Mouse (Mus musculus) left cerebral cortex, adult 11 months (tissue): ENCODE measurements around the gene Clec1b.
A peak's percentile ranks its signal among the peaks of the same experiment; 100 is the strongest.

Source experiments
- DNase-seq: peaks from one replicate; pipeline ENCODE4 v3.0.0; 2022; ENCODE audit warnings: low spot score

Gene Clec1b

DNA sequence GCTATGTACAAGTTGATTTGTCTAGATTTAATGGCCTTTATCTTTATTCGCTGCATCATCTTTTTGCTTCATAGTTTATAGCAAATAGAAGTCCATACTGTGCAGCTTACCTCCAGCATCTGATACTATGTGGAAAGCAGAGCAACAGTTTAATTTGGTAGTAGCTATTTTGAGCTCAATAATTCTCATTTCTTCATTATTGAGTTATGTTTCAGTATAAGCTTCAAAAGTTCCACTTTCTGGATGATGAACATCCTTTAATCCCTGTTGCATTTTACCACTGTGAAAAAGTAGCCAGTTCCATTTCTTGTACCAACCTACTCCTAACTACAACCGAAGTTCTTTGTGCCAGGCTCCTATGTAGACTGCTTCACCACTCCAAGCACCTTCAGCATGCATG is 11.5 kb downstream of the Clec1b start, which contains the start of gene Clec9a:
Gene Clec9a, plus strand, starts transcription at position 301 of the 400 bp plus-strand sequence.
- no peak for DNase-seq

DNA sequence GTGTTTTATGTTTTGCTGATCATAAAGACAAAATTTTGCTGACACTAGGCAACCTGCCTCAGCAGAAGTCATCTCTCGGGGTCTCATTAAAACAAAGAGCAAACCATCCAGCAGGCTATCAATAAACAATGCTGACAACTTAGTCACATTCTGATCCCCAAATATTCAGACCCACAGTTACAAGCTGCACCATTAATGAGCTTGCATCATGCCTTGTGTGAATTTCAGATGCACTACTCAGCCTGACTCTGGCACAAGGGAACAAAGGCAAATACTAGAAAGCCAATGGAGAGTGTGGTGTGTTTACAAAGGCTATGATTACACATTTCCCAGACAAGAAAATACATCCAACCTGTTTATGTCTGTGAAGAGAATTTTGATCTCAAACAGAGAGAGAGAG is 17.1 kb downstream of the Clec1b start:
- DNase-seq = no peak

- DNase-seq = no peak
These were observed 25.2 kb downstream of the Clec1b start for GRCm38 (mm10) chr6:129422311-129422710.

- no peak for DNase-seq
These were observed 26.1 kb downstream of the Clec1b start for GRCm38 (mm10) chr6:129423040-129423733.

DNA sequence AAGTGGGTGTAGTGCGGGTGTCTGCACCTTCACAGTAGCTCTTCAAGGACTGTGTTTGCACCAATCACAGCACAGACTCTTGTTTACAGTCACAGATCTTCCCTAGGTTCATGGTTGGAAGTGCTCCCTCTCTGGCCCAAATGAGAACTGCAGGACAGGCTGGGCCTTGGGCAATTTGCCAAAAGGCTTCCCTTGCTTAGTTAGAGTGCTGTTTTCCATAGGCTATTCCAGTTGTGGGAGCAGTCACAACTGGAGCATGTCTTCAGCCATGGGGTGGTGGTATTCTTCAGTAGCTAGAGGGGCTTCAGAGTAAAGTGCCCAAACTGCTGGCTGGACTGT is 26.6 kb downstream of the Clec1b start:
- DNase-seq = peak; percentile 60

- no peak for DNase-seq
These were observed 28.1 kb downstream of the Clec1b start for GRCm38 (mm10) chr6:129425217-129425616.

GRCm38 (mm10) chr6:129425812-129426211 is 28.7 kb downstream of the Clec1b start:
- no peak for DNase-seq

DNA sequence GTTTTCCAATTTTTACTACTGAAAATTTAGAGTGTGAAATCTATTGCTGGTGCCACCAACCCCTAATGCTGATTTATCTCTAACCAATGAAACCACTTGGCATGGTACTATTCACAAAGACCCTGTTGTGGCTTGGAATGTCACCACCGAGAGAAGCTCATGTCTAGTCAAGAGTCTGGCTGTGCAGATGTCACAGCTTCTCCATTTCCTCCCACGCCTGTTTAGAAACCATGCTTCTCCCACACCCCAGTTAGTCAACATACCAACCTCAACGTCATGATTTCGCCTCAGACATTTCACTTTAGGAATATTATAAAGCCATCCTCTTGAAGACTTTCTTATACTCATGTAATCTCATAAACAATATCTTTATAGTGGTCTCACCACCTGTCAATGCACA is 30.2 kb downstream of the Clec1b start:
- DNase-seq = no peak

GRCm38 (mm10) chr6:129434239-129434638 is 37.1 kb downstream of the Clec1b start:
- no peak for DNase-seq

DNA sequence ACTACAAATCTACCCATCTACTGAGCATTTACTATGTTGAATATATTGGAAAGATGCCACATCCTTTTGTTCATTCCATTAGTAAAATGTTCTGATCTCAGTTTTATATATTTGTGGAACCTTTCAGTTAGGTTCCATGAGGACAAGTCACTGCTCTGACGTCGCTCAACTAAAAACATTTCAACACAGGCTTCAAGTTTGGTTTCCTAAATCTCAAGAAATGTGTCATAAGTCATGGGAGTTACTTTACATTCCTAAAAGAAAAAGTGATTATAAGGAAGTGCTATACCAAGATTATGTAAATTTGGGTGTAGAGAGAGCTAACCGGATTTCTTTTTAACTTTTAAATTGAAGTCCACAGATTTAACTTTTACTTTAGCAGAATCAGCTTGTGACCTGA is 38.9 kb downstream of the Clec1b start:
- DNase-seq = no peak

DNA sequence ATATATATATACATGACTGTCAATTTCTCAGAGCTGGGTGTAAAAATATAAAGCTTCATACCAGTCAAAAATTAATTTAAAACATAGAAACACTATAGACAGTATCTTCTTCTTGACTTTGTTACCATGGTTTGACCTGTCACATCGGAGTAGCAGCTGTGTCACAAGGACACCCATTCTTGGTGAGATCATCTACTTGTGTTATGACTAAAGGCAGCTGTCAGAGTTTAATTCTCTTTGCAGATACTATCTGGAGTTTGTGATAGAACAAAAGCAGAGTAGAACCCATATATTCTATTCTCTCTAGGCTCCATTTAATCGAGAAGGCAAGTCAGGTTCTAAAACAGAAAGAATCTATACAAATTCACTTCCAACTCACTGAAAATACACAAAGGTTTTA is 40.9 kb downstream of the Clec1b start:
- no peak for DNase-seq

DNA sequence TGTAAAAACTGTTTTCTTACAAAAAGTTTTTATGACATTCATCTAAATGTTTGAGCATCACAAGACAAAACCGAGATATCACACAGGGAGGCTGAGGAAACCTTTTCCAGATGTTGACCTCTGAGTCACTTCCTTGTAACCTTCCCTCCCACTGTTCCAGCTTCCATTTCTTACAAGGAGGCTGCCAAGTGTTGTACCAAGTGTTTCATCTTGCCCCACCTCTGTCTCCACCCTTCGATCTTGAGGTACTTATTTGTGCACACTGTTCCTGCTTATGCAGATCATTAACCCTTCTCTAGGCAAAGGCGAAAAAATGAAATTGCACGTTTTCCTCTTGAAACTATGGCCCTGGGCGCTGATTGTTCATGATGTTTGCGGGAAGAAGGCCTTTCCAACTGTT is 52.6 kb downstream of the Clec1b start:
- no peak for DNase-seq

DNA sequence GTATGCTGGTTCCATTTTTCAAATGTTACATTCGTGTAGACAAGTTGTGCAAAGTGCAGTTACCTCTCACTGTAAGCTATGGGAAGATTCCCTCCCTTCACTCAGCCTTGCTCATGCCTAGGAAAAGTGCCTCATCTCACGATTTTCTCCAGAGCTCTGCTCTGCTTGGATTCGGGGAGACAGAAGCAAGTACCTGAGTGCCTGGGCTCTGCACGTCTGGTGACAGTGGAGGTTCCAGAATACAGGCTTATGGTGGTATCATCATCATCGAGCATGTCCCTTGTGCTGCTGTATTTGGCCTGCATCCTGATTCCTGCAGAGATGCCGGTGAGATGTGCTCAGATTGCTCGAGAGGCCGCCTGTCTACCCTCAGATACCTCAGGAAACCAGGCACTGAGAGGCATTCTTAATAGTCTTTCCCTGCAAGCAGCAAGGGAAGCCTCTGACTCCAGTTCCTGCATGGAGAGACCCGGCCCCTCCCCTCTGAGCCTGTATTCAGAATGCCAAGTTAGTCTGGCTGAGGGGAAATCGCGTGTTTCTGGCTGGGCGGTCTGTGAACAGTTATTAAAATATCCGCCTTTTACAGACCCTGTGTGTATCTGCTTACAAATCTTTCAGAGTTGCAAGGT is 54.4 kb downstream of the Clec1b start, which contains the start of gene Clec1a:
Gene Clec1a, minus strand, starts transcription at position 590 of the 629 bp plus-strand sequence.
- DNase-seq = no peak
